Comparison of ENCODE assay signal across 9 mouse cellular contexts in genomic region chr4:139430891-139431290, GRCm38 (mm10).
DNase-seq lines count a peak whose midpoint lies in the region; ATAC-seq and TF ChIP-seq lines count a peak whose summit lies in the region.
"Had no signal": no experiment of that assay in that cellular context is flagged by ENCODE, and none has a peak within 500 bp of the region (broad histone marks: within the 10 kb centered on the region; RNA-seq: fewer than 3 reads in every experiment).

No protein-coding gene starts in this region.

- no peak overlapping the region for H3K4me2 ChIP-seq in heart, embryonic 16.5 days (ENCODE audit: low read depth, low read length)
- no peak overlapping the region for H3K4me2 ChIP-seq in midbrain, postnatal 0 days (ENCODE audit: low read depth, low read length, poor library complexity, severe bottlenecking)

- 26% methylated on average over 4 of the region's 4 CpGs for WGBS in heart, embryonic 16.5 days
- 82% methylated on average over 4 of the region's 4 CpGs for WGBS in midbrain, postnatal 0 days
- 95% methylated on average over 4 of the region's 4 CpGs for WGBS in midbrain, embryonic 10.5 days

- peak overlapping the region; percentile 56 for H3K27ac ChIP-seq in heart, embryonic 16.5 days (ENCODE audit: low read length)
- no peak overlapping the region for H3K27ac ChIP-seq in midbrain, postnatal 0 days (ENCODE audit: low read depth, low read length)
- no peak overlapping the region for H3K27ac ChIP-seq in midbrain, embryonic 10.5 days (replicated peaks)
- H3K27ac ChIP-seq: forebrain, embryonic 10.5 days had no signal

- H3K9me3 ChIP-seq in heart, embryonic 16.5 days (replicated peaks; ENCODE audit: control insufficient read depth, low read length) = no peaks in the 10 kb centered on the region
- no peaks in the 10 kb centered on the region for H3K9me3 ChIP-seq in midbrain, postnatal 0 days (ENCODE audit: low read length)
- no peaks in the 10 kb centered on the region for H3K9me3 ChIP-seq in midbrain, embryonic 10.5 days (replicated peaks)
- H3K9me3 ChIP-seq: forebrain, embryonic 10.5 days had no signal

- no peaks in the 10 kb centered on the region for H3K27me3 ChIP-seq in heart, embryonic 16.5 days (ENCODE audit: control insufficient read depth, insufficient read depth, low read length)
- H3K27me3 ChIP-seq in midbrain, postnatal 0 days (ENCODE audit: insufficient read depth, low read length) = no peaks in the 10 kb centered on the region
- no peaks in the 10 kb centered on the region for H3K27me3 ChIP-seq in midbrain, embryonic 10.5 days (ENCODE audit: low read depth, poor library complexity, severe bottlenecking)

- H3K36me3 ChIP-seq in heart, embryonic 16.5 days (ENCODE audit: control insufficient read depth, insufficient read depth) = peaks cover 72% of the 10 kb centered on the region
- H3K36me3 ChIP-seq in midbrain, postnatal 0 days (ENCODE audit: insufficient read depth, low read length) = peaks cover 91% of the 10 kb centered on the region
- peaks cover 100% of the 10 kb centered on the region for H3K36me3 ChIP-seq in midbrain, embryonic 10.5 days

- no peak overlapping the region for H3K4me3 ChIP-seq in heart, embryonic 16.5 days (ENCODE audit: low read length)
- no peak overlapping the region for H3K4me3 ChIP-seq in midbrain, postnatal 0 days (ENCODE audit: low read depth, low read length)
- H3K4me3 ChIP-seq in midbrain, embryonic 10.5 days = no peak overlapping the region
- H3K4me3 ChIP-seq: forebrain, embryonic 10.5 days had no signal

- ATAC-seq in heart, embryonic 16.5 days (replicated peaks; ENCODE audit: extremely low read depth, insufficient read depth, low FRiP score) = no peak; the same call in 1 of the 2 replicates
- ATAC-seq in midbrain, postnatal 0 days (ENCODE audit: low FRiP score) = no peak

- peak; percentile 55 for DNase-seq in cerebellum, adult 9-10 months
- no peak for DNase-seq in cerebellum, adult 11-12 months
- no peak for DNase-seq in heart, adult 8-10 months (ENCODE audit: low spot score)
- DNase-seq in midbrain, postnatal 0 days (ENCODE audit: low spot score) = peak; percentile 30
- DNase-seq in midbrain, embryonic 10.5 days (ENCODE audit: low spot score) = no peak
- peak; percentile 61 for DNase-seq in lung, postnatal 36 days
- DNase-seq in thymus, postnatal 0 days (ENCODE audit: low spot score) = no peak

- TF ChIP-seq CTCF in midbrain, postnatal 0 days (IDR thresholded peaks at IDR 0.05) = no peak

- peaks cover 31% of the 10 kb centered on the region for H3K4me1 ChIP-seq in heart, embryonic 16.5 days (ENCODE audit: control insufficient read depth, insufficient read depth, low read length)
- no peaks in the 10 kb centered on the region for H3K4me1 ChIP-seq in midbrain, postnatal 0 days (ENCODE audit: insufficient read depth, low read length)
- no peaks in the 10 kb centered on the region for H3K4me1 ChIP-seq in midbrain, embryonic 10.5 days
- H3K4me1 ChIP-seq: forebrain, embryonic 10.5 days had no signal

- no peak overlapping the region for H3K9ac ChIP-seq in heart, embryonic 16.5 days (ENCODE audit: low read length)
- no peak overlapping the region for H3K9ac ChIP-seq in midbrain, postnatal 0 days (replicated peaks; ENCODE audit: low read length, poor library complexity, severe bottlenecking)

Comparison
In these comparisons a context has a peak if more than half of its experiments do, and no peak if none do; other contexts are left out.
1. DNase-seq: peak in cerebellum, adult 9-10 months (single experiment), midbrain, postnatal 0 days (single experiment) and lung, postnatal 36 days (single experiment); none in cerebellum, adult 11-12 months (single experiment), heart, adult 8-10 months (single experiment), midbrain, embryonic 10.5 days (single experiment) and thymus, postnatal 0 days (single experiment).